Mouse (Mus musculus): ENCODE results near the gene Dspp.

GRCm38 (mm10) chr5:104224299-104224698, 53.8 kb downstream of the Dspp start:
- TF ChIP-seq GATA1 (IDR thresholded peaks at IDR 0.05; ENCODE audit: borderline replicate concordance, low read length) (no peak), FLI1 (IDR thresholded peaks at IDR 0.05; ENCODE audit: low read length) (no peak)
